Mouse (Mus musculus): ENCODE data around the gene Gnaz.

Gnaz gene

GRCm38 (mm10) chr10:74969266-74969665, 2.3 kb downstream of the Gnaz start:
- DNase-seq (ENCODE audit: low spot score): no peak

- DNase-seq (ENCODE audit: low spot score): no peak
Observed at GRCm38 (mm10) chr10:74973026-74973425, 6.0 kb downstream of the Gnaz start.

GRCm38 (mm10) chr10:74975626-74976025, 8.6 kb downstream of the Gnaz start:
- DNase-seq (ENCODE audit: low spot score): no peak

GRCm38 (mm10) chr10:74976429-74976828, 9.5 kb downstream of the Gnaz start:
- no peak for DNase-seq (ENCODE audit: low spot score)

GRCm38 (mm10) chr10:74978056-74978455, 11.1 kb downstream of the Gnaz start:
- no peak for DNase-seq (ENCODE audit: low spot score)

- no peak for DNase-seq (ENCODE audit: low spot score)
Observed at GRCm38 (mm10) chr10:74981159-74981558, 14.2 kb downstream of the Gnaz start.

GRCm38 (mm10) chr10:74983176-74983575, 16.2 kb downstream of the Gnaz start:
- DNase-seq (ENCODE audit: low spot score): no peak

- DNase-seq (ENCODE audit: low spot score): no peak
Observed at GRCm38 (mm10) chr10:74987698-74988470, 20.9 kb downstream of the Gnaz start.

- DNase-seq (ENCODE audit: low spot score): no peak
Observed at GRCm38 (mm10) chr10:74989814-74990213, 22.8 kb downstream of the Gnaz start.

- no peak for DNase-seq (ENCODE audit: low spot score)
Observed at GRCm38 (mm10) chr10:74990584-74991322, 23.8 kb downstream of the Gnaz start.

GRCm38 (mm10) chr10:74994863-74995262, 27.9 kb downstream of the Gnaz start:
- DNase-seq (ENCODE audit: low spot score): no peak

- DNase-seq (ENCODE audit: low spot score): no peak
Observed at GRCm38 (mm10) chr10:74995377-74995776, 28.4 kb downstream of the Gnaz start.

GRCm38 (mm10) chr10:75001391-75001790, 34.4 kb downstream of the Gnaz start:
- DNase-seq (ENCODE audit: low spot score): no peak

- no peak for DNase-seq (ENCODE audit: low spot score)
Observed at GRCm38 (mm10) chr10:75004067-75004466, 37.1 kb downstream of the Gnaz start.

GRCm38 (mm10) chr10:75006889-75007662, 40.1 kb downstream of the Gnaz start:
- peak; percentile 24 for DNase-seq (ENCODE audit: low spot score)

GRCm38 (mm10) chr10:75010704-75011103, 43.7 kb downstream of the Gnaz start:
- peak; percentile 20 for DNase-seq (ENCODE audit: low spot score)

- no peak for DNase-seq (ENCODE audit: low spot score)
Observed at GRCm38 (mm10) chr10:75015465-75015864, 48.5 kb downstream of the Gnaz start.

GRCm38 (mm10) chr10:75016481-75016880, 49.5 kb downstream of the Gnaz start:
- no peak for DNase-seq (ENCODE audit: low spot score)

GRCm38 (mm10) chr10:75020271-75020670, 53.3 kb downstream of the Gnaz start:
- DNase-seq (ENCODE audit: low spot score): no peak

GRCm38 (mm10) chr10:75021138-75021537, 54.2 kb downstream of the Gnaz start:
- peak; percentile 73 for DNase-seq (ENCODE audit: low spot score)

- DNase-seq (ENCODE audit: low spot score): no peak
Observed at GRCm38 (mm10) chr10:75026491-75026890, 59.5 kb downstream of the Gnaz start.

GRCm38 (mm10) chr10:75028743-75029142, 61.8 kb downstream of the Gnaz start:
- no peak for DNase-seq (ENCODE audit: low spot score)

- no peak for DNase-seq (ENCODE audit: low spot score)
Observed at GRCm38 (mm10) chr10:75029677-75030076, 62.7 kb downstream of the Gnaz start.
